Mouse (Mus musculus): Measurements from ENCODE around the gene Trpc4ap. TPM values are rescaled to one million over a fixed set of nuclear protein-coding genes. Genes with fewer than 3 reads are reported as not detected.
A peak's percentile ranks its signal among the peaks of the same experiment; 100 is the strongest.
"Not testable (repeated sequence)": the region's sequence is repeated elsewhere in the genome, so short reads cannot be mapped to it uniquely, and the experiment has no call there.

The Trpc4ap gene
- total and polyA plus RNA-seq, 2 experiments: 53.4 to 114 TPM

GRCm38 (mm10) chr2:155616971-155617370 lies 75.2 kb downstream of the Trpc4ap start:
- 66% methylated on average over 6 of the region's 6 CpGs for WGBS
- no peak overlapping the region for H3K27ac ChIP-seq (replicated peaks; ENCODE audit: insufficient read depth, low read depth, low read length)

GRCm38 (mm10) chr2:155613953-155614352 lies 78.2 kb downstream of the Trpc4ap start:
- no peaks in the 10 kb centered on the region for H3K27me3 ChIP-seq (ENCODE audit: control insufficient read depth, insufficient read depth, low read length)
- no peaks in the 10 kb centered on the region for H3K79me2 ChIP-seq (ENCODE audit: control insufficient read depth, insufficient read depth, low read length)
- no peak overlapping the region for H3K27ac ChIP-seq (replicated peaks; ENCODE audit: insufficient read depth, low read depth, low read length)
- DNase-seq (ENCODE audit: extremely low read depth, low read depth, low spot score): no peak
- H3K9ac ChIP-seq (ENCODE audit: low read depth, low read length): no peak overlapping the region
- TF ChIP-seq CTCF (IDR thresholded peaks at IDR 0.05; ENCODE audit: low read depth, low read length) (no peak), POLR2A (IDR thresholded peaks at IDR 0.05; ENCODE audit: extremely low read depth, insufficient read depth, low read length) (no peak)
- no peaks in the 10 kb centered on the region for H3K36me3 ChIP-seq (ENCODE audit: control insufficient read depth, insufficient read depth, low read length)
- H3K4me3 ChIP-seq (ENCODE audit: insufficient read depth, low read depth, low read length): no peak overlapping the region
- 79% methylated on average over 8 of the region's 8 CpGs for WGBS
- peaks cover 3% of the 10 kb centered on the region; the same call in 1 of the 2 replicates for H3K4me1 ChIP-seq (ENCODE audit: control insufficient read depth, insufficient read depth, low read length)

More at GRCm38 (mm10) chr2:155616971-155617370, 75.2 kb downstream of the Trpc4ap start:
- no peaks in the 10 kb centered on the region for H3K79me2 ChIP-seq (ENCODE audit: control insufficient read depth, insufficient read depth, low read length)
- H3K27me3 ChIP-seq (ENCODE audit: control insufficient read depth, insufficient read depth, low read length): no peaks in the 10 kb centered on the region
- H3K4me1 ChIP-seq (ENCODE audit: control insufficient read depth, insufficient read depth, low read length): peaks cover 10% of the 10 kb centered on the region
- no peaks in the 10 kb centered on the region for H3K36me3 ChIP-seq (ENCODE audit: control insufficient read depth, insufficient read depth, low read length)
- no peak for TF ChIP-seq CTCF (IDR thresholded peaks at IDR 0.05; ENCODE audit: low read depth, low read length)
- no peak for TF ChIP-seq POLR2A (IDR thresholded peaks at IDR 0.05; ENCODE audit: extremely low read depth, insufficient read depth, low read length)
- DNase-seq (ENCODE audit: extremely low read depth, low read depth, low spot score): no peak
- H3K4me3 ChIP-seq (ENCODE audit: insufficient read depth, low read depth, low read length): no peak overlapping the region
- H3K9ac ChIP-seq (ENCODE audit: low read depth, low read length): no peak overlapping the region

- Histone ChIP-seq H3K4me3 (ENCODE audit: insufficient read depth, low read depth, low read length) (peak overlapping the region; percentile 46), H3K9ac (ENCODE audit: low read depth, low read length) (no peak overlapping the region; the same call in 1 of the 2 replicates), H3K79me2 (ENCODE audit: control insufficient read depth, insufficient read depth, low read length) (no peaks in the 10 kb centered on the region), H3K27ac (replicated peaks; ENCODE audit: insufficient read depth, low read depth, low read length) (no peak overlapping the region), H3K36me3 (ENCODE audit: control insufficient read depth, insufficient read depth, low read length) (no peaks in the 10 kb centered on the region), H3K4me1 (ENCODE audit: control insufficient read depth, insufficient read depth, low read length) (peaks cover 3% of the 10 kb centered on the region; the same call in 1 of the 2 replicates), H3K27me3 (ENCODE audit: control insufficient read depth, insufficient read depth, low read length) (no peaks in the 10 kb centered on the region)
- peak; percentile 42 for DNase-seq (ENCODE audit: extremely low read depth, low read depth, low spot score)
- 10% methylated on average over 20 of the region's 20 CpGs for WGBS
- TF ChIP-seq POLR2A (IDR thresholded peaks at IDR 0.05; ENCODE audit: extremely low read depth, insufficient read depth, low read length): no peak
- TF ChIP-seq CTCF (IDR thresholded peaks at IDR 0.05; ENCODE audit: low read depth, low read length): no peak
Measured at GRCm38 (mm10) chr2:155613326-155613755, 78.8 kb downstream of the Trpc4ap start.

- H3K36me3 ChIP-seq (ENCODE audit: control insufficient read depth, insufficient read depth, low read length): no peaks in the 10 kb centered on the region
- H3K4me1 ChIP-seq (ENCODE audit: control insufficient read depth, insufficient read depth, low read length): peaks cover 3% of the 10 kb centered on the region; the same call in 1 of the 2 replicates
- no peaks in the 10 kb centered on the region for H3K79me2 ChIP-seq (ENCODE audit: control insufficient read depth, insufficient read depth, low read length)
- no peak overlapping the region for H3K27ac ChIP-seq (replicated peaks; ENCODE audit: insufficient read depth, low read depth, low read length)
- no peak overlapping the region for H3K4me3 ChIP-seq (ENCODE audit: insufficient read depth, low read depth, low read length)
- DNase-seq (ENCODE audit: extremely low read depth, low read depth, low spot score): no peak
- 89% methylated on average over 9 of the region's 9 CpGs for WGBS
- no peaks in the 10 kb centered on the region for H3K27me3 ChIP-seq (ENCODE audit: control insufficient read depth, insufficient read depth, low read length)
- H3K9ac ChIP-seq (ENCODE audit: low read depth, low read length): no peak overlapping the region
- TF ChIP-seq CTCF (IDR thresholded peaks at IDR 0.05; ENCODE audit: low read depth, low read length) (no peak), POLR2A (IDR thresholded peaks at IDR 0.05; ENCODE audit: extremely low read depth, insufficient read depth, low read length) (no peak)
Measured at GRCm38 (mm10) chr2:155611834-155612550, 80.2 kb downstream of the Trpc4ap start.

GRCm38 (mm10) chr2:155610978-155611377 lies 81.2 kb downstream of the Trpc4ap start, which contains the start of gene Myh7b:
Gene Myh7b (plus strand): TSS chr2:155611212.
- no peak within 1 kb of the TSS for H3K27ac ChIP-seq (replicated peaks; ENCODE audit: insufficient read depth, low read depth, low read length)
- 55% methylated on average over 4 of the region's 4 CpGs for WGBS
- no peak for TF ChIP-seq POLR2A (IDR thresholded peaks at IDR 0.05; ENCODE audit: extremely low read depth, insufficient read depth, low read length)
- no peak for TF ChIP-seq CTCF (IDR thresholded peaks at IDR 0.05; ENCODE audit: low read depth, low read length)
- no peaks in the 10 kb centered on the region for H3K27me3 ChIP-seq (ENCODE audit: control insufficient read depth, insufficient read depth, low read length)
- no peaks in the 10 kb centered on the region for H3K79me2 ChIP-seq (ENCODE audit: control insufficient read depth, insufficient read depth, low read length)
- H3K4me3 ChIP-seq (ENCODE audit: insufficient read depth, low read depth, low read length): no peak within 1 kb of the TSS
- H3K36me3 ChIP-seq (ENCODE audit: control insufficient read depth, insufficient read depth, low read length): no peaks in the 10 kb centered on the region
- DNase-seq (ENCODE audit: extremely low read depth, low read depth, low spot score): no peak
- no peak within 1 kb of the TSS for H3K9ac ChIP-seq (ENCODE audit: low read depth, low read length)
- H3K4me1 ChIP-seq (ENCODE audit: control insufficient read depth, insufficient read depth, low read length): peaks cover 3% of the 10 kb centered on the region; the same call in 1 of the 2 replicates

GRCm38 (mm10) chr2:155606360-155606759 lies 85.8 kb downstream of the Trpc4ap start:
- no peaks in the 10 kb centered on the region for H3K36me3 ChIP-seq (ENCODE audit: control insufficient read depth, insufficient read depth, low read length)
- no peak for TF ChIP-seq POLR2A (IDR thresholded peaks at IDR 0.05; ENCODE audit: extremely low read depth, insufficient read depth, low read length)
- no peak for TF ChIP-seq CTCF (IDR thresholded peaks at IDR 0.05; ENCODE audit: low read depth, low read length)
- 85% methylated on average over 4 of the region's 4 CpGs for WGBS
- H3K79me2 ChIP-seq (ENCODE audit: control insufficient read depth, insufficient read depth, low read length): no peaks in the 10 kb centered on the region
- H3K4me1 ChIP-seq (ENCODE audit: control insufficient read depth, insufficient read depth, low read length): peaks cover 2% of the 10 kb centered on the region; the same call in 1 of the 2 replicates
- H3K27ac ChIP-seq (replicated peaks; ENCODE audit: insufficient read depth, low read depth, low read length): no peak overlapping the region
- DNase-seq (ENCODE audit: extremely low read depth, low read depth, low spot score): no peak
- H3K9ac ChIP-seq (ENCODE audit: low read depth, low read length): no peak overlapping the region
- H3K27me3 ChIP-seq (ENCODE audit: control insufficient read depth, insufficient read depth, low read length): no peaks in the 10 kb centered on the region
- no peak overlapping the region for H3K4me3 ChIP-seq (ENCODE audit: insufficient read depth, low read depth, low read length)

GRCm38 (mm10) chr2:155605236-155605589 lies 87.0 kb downstream of the Trpc4ap start:
- DNase-seq (ENCODE audit: extremely low read depth, low read depth, low spot score); H3K9ac ChIP-seq (ENCODE audit: low read depth, low read length); H3K27ac ChIP-seq (replicated peaks; ENCODE audit: insufficient read depth, low read depth, low read length); H3K4me3 ChIP-seq (ENCODE audit: insufficient read depth, low read depth, low read length); H3K36me3 ChIP-seq (ENCODE audit: control insufficient read depth, insufficient read depth, low read length); H3K79me2 ChIP-seq (ENCODE audit: control insufficient read depth, insufficient read depth, low read length); H3K27me3 ChIP-seq (ENCODE audit: control insufficient read depth, insufficient read depth, low read length); H3K4me1 ChIP-seq (ENCODE audit: control insufficient read depth, insufficient read depth, low read length): not testable (repeated sequence)
- 78% methylated on average over 4 of the region's 4 CpGs for WGBS
